Mouse (Mus musculus) forebrain, embryonic 10.5 days (tissue): Measurements from ENCODE around the gene Ring1. TPM values are rescaled to one million over a fixed set of nuclear protein-coding genes. Genes with fewer than 3 reads are reported as not detected.

Source experiments
- DNase-seq: peaks from one replicate; pipeline ENCODE4 v3.0.0-alpha.2; 2017; ENCODE audit warnings: low spot score; ENCODE audit errors: extremely low spot score
- H3K27ac ChIP-seq: fragments of 300-500 bp; sonication (generic); 2 replicates; pipeline ENCODE4 v1.5.1; 2016; ENCODE audit warnings: mild to moderate bottlenecking
- H3K27me3 ChIP-seq: fragments of 300-500 bp; sonication (generic); 2 replicates; pipeline ENCODE4 v1.6.1; 2016; ENCODE audit warnings: mild to moderate bottlenecking; ENCODE audit not compliant: poor library complexity, severe bottlenecking
- H3K36me3 ChIP-seq: fragments of 300-500 bp; sonication (generic); replicated peaks from 2 replicates; pipeline ENCODE4 v1.6.1; 2016; ENCODE audit warnings: mild to moderate bottlenecking, moderate library complexity
- H3K4me1 ChIP-seq: fragments of 300-500 bp; sonication (generic); 2 replicates; pipeline ENCODE4 v1.6.1; 2016
- H3K4me3 ChIP-seq: fragments of 300-500 bp; sonication (generic); 2 replicates; pipeline ENCODE4 v1.5.1; 2016; ENCODE audit warnings: mild to moderate bottlenecking, moderate library complexity
- H3K9me3 ChIP-seq: fragments of 300-500 bp; sonication (generic); 2 replicates; pipeline ENCODE4 v1.6.1; 2016; ENCODE audit warnings: mild to moderate bottlenecking, moderate library complexity
- WGBS: fragments of 180-500 bp; shearing (Covaris S2); methylation state at CpG from one replicate; pipeline ENCODE4 v1.1.7; 2016; 5-methylcytosine and 5-hydroxymethylcytosine counted together
- polyA plus RNA-seq: library from polyadenylated mRNA; unstranded; fragments of >200 nt; fragmentation: Nextera tagmentation; extraction: Ambion mirVana; gene quantifications from 2 replicates; pipeline ENCODE4 v1.2.1, GENCODE M21; 2016

Ring1 gene
- 11.4 and 12.4 TPM in 2 replicates for polyA plus RNA-seq

DNA sequence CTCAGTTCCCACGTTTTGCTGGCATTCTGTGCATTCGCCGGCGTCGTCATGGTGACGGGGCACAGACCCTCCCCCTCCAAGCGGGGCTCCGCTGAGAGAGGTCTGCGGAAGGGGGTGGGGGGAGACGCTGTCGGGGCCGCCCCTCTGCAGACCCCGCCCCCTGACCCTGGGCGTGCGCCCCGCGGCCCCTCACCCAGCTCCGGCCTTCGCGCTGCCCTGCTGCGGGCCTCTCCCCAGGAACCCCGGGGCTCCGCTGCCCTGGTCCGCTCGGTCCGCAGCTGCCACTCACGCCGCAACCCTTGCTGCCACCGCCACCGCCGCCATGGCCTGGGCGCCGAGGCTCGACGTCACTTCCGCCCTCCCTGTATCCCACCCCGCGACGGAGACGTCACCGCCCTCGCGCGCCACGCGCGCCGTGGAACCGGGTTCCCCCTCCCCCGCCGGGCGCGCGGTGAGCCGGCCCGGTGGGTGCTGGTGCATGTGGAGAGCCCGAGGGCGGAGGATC lies at the start of gene Ring1:
Gene Ring1 (minus strand): TSS at position 364 of the 505 bp plus-strand sequence.
- H3K4me1 ChIP-seq, result peaks cover 64% of the 10 kb centered on the region
- peaks cover 41% of the 10 kb centered on the region for H3K9me3 ChIP-seq
- peak within 1 kb of the TSS; percentile 98 for H3K4me3 ChIP-seq
- under 1% methylated on average over 50 of the region's 58 CpGs for WGBS
- DNase-seq, result peak; percentile 92
- H3K36me3 ChIP-seq, result peaks cover 60% of the 10 kb centered on the region
- H3K27ac ChIP-seq, result peak within 1 kb of the TSS; percentile 100
- no peaks in the 10 kb centered on the region for H3K27me3 ChIP-seq

DNA sequence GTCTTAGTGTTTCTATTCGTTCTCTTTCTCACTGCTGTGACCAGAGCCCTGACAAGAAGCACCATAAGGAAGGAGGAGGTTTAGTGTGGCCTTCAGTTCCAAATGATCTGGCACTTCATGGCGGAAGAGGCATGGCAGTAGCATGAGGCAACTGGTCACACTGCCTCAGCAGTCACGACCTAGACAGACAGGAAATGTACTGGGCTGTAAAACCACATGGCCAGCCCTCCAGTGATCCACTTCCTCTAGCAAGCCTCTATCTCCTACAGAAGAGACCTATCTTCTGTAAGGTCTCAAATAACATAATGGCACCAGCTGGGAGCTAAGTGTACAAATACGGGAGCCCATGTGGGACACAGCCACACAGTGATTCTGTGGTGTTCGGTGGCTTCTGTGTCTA lies 47.6 kb upstream of the Ring1 start:
- DNase-seq, result no peak
- no peaks in the 10 kb centered on the region for H3K9me3 ChIP-seq
- H3K36me3 ChIP-seq, result no peaks in the 10 kb centered on the region
- H3K4me1 ChIP-seq, result peaks cover 10% of the 10 kb centered on the region
- no peak overlapping the region for H3K4me3 ChIP-seq
- H3K27ac ChIP-seq, result no peak overlapping the region
- WGBS, result 83% methylated on average over 5 of the region's 5 CpGs
- peaks cover 16% of the 10 kb centered on the region for H3K27me3 ChIP-seq

DNA sequence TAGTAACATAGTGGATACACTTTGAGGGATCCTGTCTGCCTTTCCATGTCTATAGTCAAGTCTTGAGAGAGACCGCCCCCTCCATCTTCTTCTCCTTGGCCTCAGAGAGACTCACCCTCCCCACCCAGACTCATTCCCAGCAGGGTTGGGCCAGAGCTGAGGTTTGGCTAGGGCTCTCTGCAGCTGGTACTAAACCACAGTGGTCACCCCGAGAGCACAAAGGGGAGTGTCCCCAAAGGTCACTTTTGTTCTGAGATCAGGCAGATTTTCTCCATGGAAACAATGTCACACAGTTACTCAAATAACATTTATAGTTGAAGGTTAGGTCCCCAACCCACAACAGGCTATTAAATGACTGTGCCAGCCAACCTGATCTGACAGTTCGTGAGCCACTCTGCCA lies 44.4 kb upstream of the Ring1 start:
- H3K27me3 ChIP-seq, result no peaks in the 10 kb centered on the region
- no peaks in the 10 kb centered on the region for H3K36me3 ChIP-seq
- H3K27ac ChIP-seq, result no peak overlapping the region
- 50% methylated on average over 3 of the region's 3 CpGs for WGBS
- no peaks in the 10 kb centered on the region for H3K9me3 ChIP-seq
- DNase-seq, result no peak
- peaks cover 2% of the 10 kb centered on the region; the same call in 1 of the 2 replicates for H3K4me1 ChIP-seq
- no peak overlapping the region for H3K4me3 ChIP-seq

DNA sequence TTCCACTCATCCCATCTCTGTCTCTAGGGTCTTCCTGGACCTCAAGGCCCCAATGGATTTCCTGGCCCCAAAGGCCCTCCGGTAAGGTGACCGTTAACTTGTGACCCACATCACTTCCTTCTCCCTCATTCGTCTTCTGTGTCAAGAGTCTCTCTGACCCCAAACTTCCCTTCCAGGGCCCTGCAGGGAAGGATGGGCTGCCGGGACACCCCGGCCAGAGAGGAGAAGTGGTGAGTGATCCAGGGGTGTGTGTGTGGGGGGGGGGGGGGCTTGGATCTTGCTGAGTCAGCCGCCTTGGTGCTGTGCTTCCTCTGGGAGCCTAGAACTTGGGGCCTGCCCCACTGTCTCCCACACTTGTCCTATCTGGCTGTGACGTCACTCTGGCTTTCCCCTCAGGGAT lies 32.7 kb upstream of the Ring1 start:
- 86% methylated on average over 7 of the region's 7 CpGs for WGBS
- peaks cover 23% of the 10 kb centered on the region for H3K4me1 ChIP-seq
- H3K4me3 ChIP-seq, result no peak overlapping the region

DNA sequence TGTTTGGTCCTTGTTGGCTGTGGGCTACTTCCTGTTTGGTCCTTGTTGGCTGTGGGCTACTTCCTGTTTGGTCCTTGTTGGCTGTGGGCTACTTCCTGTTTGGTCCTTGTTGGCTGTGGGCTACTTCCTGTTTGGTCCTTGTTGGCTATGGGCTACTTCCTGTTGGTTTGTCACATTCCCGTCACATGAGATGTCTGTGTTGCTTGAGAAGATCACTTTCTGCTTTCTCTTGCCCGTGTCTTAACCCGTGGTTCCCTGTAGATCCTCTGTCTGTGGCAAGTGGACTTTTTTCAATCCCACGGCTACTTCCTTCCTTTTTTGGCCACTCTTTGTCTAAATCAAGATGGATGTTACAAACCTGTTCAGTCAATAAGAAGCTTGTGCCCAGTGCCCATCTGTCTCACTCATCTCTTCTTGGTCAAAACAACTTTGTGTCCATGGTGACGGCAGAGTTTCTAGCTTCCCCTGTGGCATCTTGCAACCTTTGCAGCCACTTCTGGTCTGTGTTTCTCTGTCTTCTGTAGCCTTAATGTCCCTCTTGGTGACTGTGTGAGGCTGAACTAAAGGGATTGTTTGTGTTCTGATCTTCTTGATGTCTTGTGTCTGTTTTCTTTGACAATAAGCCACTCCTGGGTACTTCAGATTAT lies 23.0 kb upstream of the Ring1 start:
- H3K9me3 ChIP-seq, result peaks cover 8% of the 10 kb centered on the region
- no peak overlapping the region for H3K4me3 ChIP-seq
- H3K36me3 ChIP-seq, result peaks cover 2% of the 10 kb centered on the region; the same call in 1 of the 2 replicates
- H3K27me3 ChIP-seq, result 0 out of 2 replicates have a peak, but pooled peaks cover 5% of the 10 kb centered on the region
- whole genome bisulfite sequencing, result 95% methylated on average over 5 of the region's 5 CpGs
- H3K4me1 ChIP-seq, result peaks cover 4% of the 10 kb centered on the region
- no peak overlapping the region for H3K27ac ChIP-seq
- no peak for DNase-seq

More for the DNA sequence above, 32.7 kb upstream of the Ring1 start:
- peaks cover 5% of the 10 kb centered on the region; the same call in 1 of the 2 replicates for H3K36me3 ChIP-seq
- no peak for DNase-seq
- no peaks in the 10 kb centered on the region for H3K9me3 ChIP-seq
- H3K27me3 ChIP-seq, result no peaks in the 10 kb centered on the region
- no peak overlapping the region for H3K27ac ChIP-seq

DNA sequence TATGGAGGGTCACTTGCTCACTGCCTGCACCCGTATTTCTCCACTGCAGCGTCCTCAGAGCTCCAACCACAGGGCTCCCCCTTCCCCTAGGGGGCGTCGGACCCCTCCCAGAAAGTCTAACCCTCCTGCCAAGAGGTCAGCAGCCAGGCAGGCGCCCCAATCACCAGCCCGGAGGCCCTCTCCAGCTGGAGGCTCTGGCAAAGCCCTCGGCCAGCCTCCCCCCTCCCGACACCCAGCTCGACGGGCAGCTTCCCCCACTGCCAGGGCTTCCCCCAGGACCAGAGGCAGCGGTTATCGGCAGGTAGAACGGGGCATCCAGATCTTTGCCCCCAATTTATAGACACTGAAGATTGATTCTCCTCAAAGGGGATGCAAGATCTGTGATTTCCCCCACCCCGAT lies 21.5 kb upstream of the Ring1 start:
- WGBS, result 79% methylated on average over 14 of the region's 14 CpGs
- Histone ChIP-seq H3K4me3 (no peak overlapping the region), H3K27me3 (peaks cover 20% of the 10 kb centered on the region), H3K27ac (0 out of 2 replicates have a peak overlapping the region, but pooled peaks have one; percentile 1), H3K4me1 (peaks cover 18% of the 10 kb centered on the region), H3K36me3 (peaks cover 2% of the 10 kb centered on the region; the same call in 1 of the 2 replicates), H3K9me3 (peaks cover 8% of the 10 kb centered on the region)
- DNase-seq, result no peak

DNA sequence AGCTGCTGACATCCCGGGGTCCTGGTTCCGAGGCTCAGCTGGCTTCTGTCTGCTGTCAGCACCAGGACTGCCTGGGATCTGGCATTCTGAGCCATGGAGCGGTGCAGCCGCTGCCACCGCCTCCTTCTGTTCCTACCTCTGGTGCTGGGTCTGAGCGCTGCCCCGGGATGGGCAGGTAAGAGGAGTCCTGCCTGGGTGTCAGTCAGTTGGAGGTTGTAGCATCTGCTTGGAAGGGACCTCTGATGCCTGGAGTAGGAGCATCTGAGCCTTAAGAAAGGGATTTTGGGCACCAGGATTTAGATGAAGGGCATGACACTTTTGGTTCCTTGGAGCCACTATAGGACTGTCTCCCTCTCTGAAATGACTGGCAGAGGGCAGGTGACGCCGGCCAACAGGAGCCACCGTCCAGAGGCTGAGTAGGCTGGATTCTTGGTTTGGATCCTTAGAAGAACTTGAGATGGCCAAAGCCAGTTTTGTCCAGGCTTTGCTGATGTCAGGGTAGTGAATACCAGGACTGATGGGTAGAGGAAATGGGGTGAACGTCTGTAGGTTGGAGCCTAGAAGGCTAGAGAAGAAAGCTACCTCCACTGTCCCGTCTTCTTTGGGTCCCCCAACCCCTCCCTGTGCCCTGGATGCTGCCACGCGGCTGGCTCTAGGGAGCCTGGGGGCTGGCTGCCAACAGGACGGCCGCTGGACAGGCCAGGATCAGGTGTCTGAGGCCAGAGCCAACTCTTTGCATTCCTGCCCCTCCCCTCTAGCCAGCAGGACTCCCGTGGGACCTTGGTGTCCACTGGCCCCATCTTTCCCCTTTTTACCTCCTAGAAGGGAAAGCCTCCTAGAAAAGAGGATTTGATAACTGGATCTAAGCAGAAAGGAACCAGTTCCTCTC lies 15.3 kb upstream of the Ring1 start:
- Histone ChIP-seq H3K4me1 (peaks cover 60% of the 10 kb centered on the region), H3K4me3 (peak overlapping the region; percentile 44), H3K36me3 (peaks cover 35% of the 10 kb centered on the region), H3K27me3 (peaks cover 56% of the 10 kb centered on the region), H3K27ac (peak overlapping the region; percentile 66), H3K9me3 (no peaks in the 10 kb centered on the region)
- whole genome bisulfite sequencing, result 31% methylated on average over 17 of the region's 17 CpGs
- no peak for DNase-seq

DNA sequence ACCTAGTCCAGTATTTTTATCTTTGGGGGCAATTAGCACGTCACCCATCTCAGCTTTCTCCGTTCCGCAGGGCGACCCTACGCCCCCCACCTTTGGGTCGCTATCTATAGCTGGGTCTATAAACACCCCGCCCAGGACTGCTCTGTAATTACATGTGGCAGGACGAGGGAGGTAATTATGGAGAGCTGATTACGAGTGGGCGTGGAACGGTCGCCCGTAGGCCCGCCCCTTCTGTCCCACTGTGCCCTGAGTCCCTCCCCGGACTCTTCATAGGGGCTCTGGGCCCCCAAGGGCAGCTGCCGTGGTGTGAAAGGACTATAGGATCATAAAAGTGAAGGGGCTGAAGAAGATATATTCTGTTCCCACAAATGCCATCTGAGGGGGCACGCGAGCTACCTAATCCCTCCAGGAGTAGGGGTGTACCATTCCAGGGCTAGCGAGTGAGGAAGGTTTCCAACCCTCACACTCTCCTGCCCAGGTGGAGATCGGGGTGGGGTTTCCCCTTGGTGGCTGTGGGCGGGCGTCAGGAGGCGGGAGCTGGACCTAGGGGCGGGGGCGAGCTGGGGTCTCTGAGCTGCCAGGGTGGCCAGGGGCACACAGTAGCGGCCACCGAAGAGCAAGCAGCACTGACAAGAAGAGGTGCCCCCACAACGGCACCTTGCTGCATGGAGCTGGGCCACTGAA lies 14.5 kb upstream of the Ring1 start, which contains the start of gene Col11a2:
Gene Col11a2 (plus strand): TSS at position 560 of the 684 bp plus-strand sequence.
- 13% methylated on average over 28 of the region's 28 CpGs for WGBS
- Histone ChIP-seq H3K36me3 (peaks cover 43% of the 10 kb centered on the region), H3K27me3 (peaks cover 56% of the 10 kb centered on the region), H3K27ac (peak within 1 kb of the TSS; percentile 66), H3K4me3 (peak within 1 kb of the TSS; percentile 44), H3K9me3 (no peaks in the 10 kb centered on the region), H3K4me1 (peaks cover 63% of the 10 kb centered on the region)
- DNase-seq, result no peak

DNA sequence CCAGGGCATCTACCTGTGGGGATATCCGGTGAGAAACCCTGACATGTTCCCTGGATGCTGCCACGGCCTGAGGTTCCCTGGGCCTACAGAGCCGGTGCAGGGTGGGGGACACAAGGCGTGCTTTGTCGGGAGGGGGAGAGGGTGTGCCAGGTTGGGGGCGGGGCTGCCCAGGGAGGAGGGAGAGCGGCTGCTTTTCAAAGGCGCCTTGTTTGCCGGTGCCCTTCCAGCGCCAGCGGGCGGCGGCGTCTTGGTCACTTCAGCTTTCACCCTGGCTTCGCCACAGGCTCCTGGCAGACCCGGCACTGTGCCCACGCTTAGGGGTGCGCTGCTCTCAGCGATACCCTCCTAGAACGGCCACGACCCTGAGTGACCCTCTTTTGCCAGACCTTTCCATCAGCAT lies 14.0 kb upstream of the Ring1 start:
- peaks cover 56% of the 10 kb centered on the region for H3K27me3 ChIP-seq
- H3K36me3 ChIP-seq, result peaks cover 48% of the 10 kb centered on the region
- WGBS, result 9% methylated on average over 21 of the region's 21 CpGs
- H3K4me3 ChIP-seq, result peak overlapping the region; percentile 44
- H3K9me3 ChIP-seq, result no peaks in the 10 kb centered on the region
- no peak for DNase-seq
- peak overlapping the region; percentile 66 for H3K27ac ChIP-seq
- H3K4me1 ChIP-seq, result peaks cover 69% of the 10 kb centered on the region

DNA sequence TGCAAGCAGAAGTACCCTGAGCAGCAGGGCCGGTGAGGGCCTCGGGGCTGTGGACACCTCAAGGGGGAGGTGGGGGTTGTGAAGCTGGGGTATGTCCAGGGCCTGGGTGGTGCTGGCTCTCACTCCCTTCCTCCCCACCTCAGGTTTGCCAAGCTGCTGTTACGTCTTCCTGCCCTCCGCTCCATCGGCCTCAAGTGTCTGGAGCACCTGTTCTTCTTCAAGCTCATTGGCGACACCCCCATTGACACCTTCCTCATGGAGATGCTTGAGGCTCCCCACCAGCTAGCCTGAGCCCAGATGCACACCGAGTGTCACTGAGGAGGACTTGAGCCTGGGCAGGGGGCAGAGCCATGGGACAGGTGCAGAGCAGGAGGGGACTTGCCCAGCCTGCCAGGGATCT lies 12.8 kb upstream of the Ring1 start:
- Histone ChIP-seq H3K4me1 (peaks cover 79% of the 10 kb centered on the region), H3K4me3 (no peak overlapping the region)
- WGBS, result 87% methylated on average over 7 of the region's 7 CpGs

DNA sequence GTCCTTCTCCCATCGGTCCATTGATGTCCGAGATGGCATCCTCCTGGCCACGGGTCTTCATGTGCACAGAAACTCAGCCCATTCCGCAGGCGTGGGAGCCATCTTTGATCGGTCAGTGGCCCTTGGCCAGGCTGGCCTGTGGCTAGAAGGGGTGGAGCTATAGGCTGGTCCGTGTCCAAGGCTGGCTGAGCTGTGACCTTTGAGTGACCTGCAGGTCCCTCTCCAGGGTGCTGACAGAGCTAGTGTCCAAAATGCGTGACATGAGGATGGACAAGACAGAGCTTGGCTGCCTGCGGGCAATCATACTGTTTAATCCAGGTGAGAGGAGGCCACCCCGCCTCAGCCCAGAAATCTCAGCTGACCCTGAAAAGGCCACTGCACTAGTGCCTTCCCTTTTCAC lies 12.2 kb upstream of the Ring1 start:
- H3K36me3 ChIP-seq, result peaks cover 53% of the 10 kb centered on the region

More for the DNA sequence above, 12.8 kb upstream of the Ring1 start:
- peaks cover 53% of the 10 kb centered on the region for H3K36me3 ChIP-seq
- H3K27ac ChIP-seq, result no peak overlapping the region
- no peaks in the 10 kb centered on the region for H3K9me3 ChIP-seq
- peaks cover 48% of the 10 kb centered on the region for H3K27me3 ChIP-seq
- no peak for DNase-seq

DNA sequence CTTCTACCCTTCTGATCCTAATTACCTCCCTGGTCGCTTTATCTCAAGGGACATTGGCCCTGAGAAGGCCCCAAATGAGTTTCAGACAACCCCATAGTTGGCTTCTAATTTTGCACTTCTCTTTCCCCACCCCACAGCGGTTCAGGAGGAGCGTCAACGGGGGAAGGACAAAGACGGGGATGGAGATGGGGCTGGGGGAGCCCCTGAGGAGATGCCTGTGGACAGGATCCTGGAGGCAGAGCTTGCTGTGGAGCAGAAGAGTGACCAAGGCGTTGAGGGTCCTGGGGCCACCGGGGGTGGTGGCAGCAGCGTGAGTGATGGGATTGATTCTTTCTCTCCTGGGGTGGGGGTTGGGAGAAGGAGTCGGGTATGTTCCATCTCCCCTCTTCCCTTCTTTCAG lies 11.0 kb upstream of the Ring1 start:
- Histone ChIP-seq H3K36me3 (peaks cover 55% of the 10 kb centered on the region), H3K9me3 (no peaks in the 10 kb centered on the region), H3K4me1 (peaks cover 71% of the 10 kb centered on the region), H3K27me3 (peaks cover 32% of the 10 kb centered on the region), H3K27ac (no peak overlapping the region), H3K4me3 (peak overlapping the region; percentile 3; the same call in 1 of the 2 replicates)
- no peak for DNase-seq
- WGBS, result 89% methylated on average over 9 of the region's 9 CpGs

More for the DNA sequence above, 12.2 kb upstream of the Ring1 start:
- H3K27ac ChIP-seq, result no peak overlapping the region
- WGBS, result 80% methylated on average over 10 of the region's 10 CpGs
- no peaks in the 10 kb centered on the region for H3K9me3 ChIP-seq
- peaks cover 43% of the 10 kb centered on the region for H3K27me3 ChIP-seq
- H3K4me1 ChIP-seq, result peaks cover 78% of the 10 kb centered on the region
- H3K4me3 ChIP-seq, result no peak overlapping the region
- no peak for DNase-seq
